ENCODE assay signal across 20 mouse cellular contexts in the genomic region with DNA sequence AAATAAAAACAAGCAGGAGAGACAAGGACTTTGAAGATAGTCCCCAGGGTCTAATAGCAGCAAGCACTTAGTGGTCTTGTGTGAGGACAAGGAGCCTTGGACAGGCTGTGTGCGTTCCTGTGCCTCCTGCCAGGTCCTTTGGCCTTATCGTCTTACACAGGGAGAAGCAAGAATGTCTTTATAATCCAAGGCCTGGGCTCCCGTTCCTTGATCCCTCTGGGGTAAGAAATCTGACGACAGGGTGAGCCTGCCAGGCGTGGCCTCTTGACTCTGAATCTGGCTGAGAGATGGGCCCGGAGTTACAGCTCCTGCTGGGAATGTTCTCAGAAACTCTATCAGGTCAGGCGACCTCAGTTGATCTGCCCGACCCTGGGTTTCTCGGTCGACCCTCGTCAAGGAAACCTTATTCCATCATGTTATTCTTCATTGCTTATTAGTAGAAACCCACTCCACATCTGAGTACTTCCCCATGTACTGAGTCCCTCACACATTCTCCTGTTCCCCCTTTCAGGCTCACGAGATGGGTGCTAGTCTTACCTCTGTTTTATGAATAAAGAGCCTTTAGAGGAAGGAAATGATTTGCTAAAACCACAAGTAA. TPM values are rescaled to one million over a fixed set of nuclear protein-coding genes. Genes with fewer than 3 reads are reported as not detected.
DNase-seq lines count a peak whose midpoint lies in the region.
"Had no signal": no experiment of that assay in that cellular context is flagged by ENCODE, and none has a peak within 500 bp of the region (broad histone marks: within the 10 kb centered on the region; RNA-seq: fewer than 3 reads in every experiment).

No protein-coding gene starts in this region.

- intact Hi-C loops in gastrocnemius, postnatal 36 days (cut with DNase I), result loop anchor here (2.0 kb wide), 1 partner anchor 116 kb away; no protein-coding TSS in a partner anchor

- DNase-seq in embryo, embryonic 10 days (ENCODE audit: low spot score), result peak; percentile 28
- DNase-seq in embryo, embryonic 10.5 days (ENCODE audit: low spot score), result no peak
- peak; percentile 27 for DNase-seq in testis, postnatal 14 days (ENCODE audit: low spot score)
- DNase-seq in testis, postnatal 10 days (ENCODE audit: low spot score), result no peak
- DNase-seq in gastrocnemius, postnatal 36 days, result peak; percentile 65 to 71
- no peak for DNase-seq in right cerebral cortex, postnatal 4 days
- no peak for DNase-seq in cerebellum, adult 11-12 months
- DNase-seq: cerebellum, adult 9-10 months; cerebellum, postnatal 36 days; heart, postnatal 36 days; kidney, adult 11 months; kidney, postnatal 14 days; liver, postnatal 0 days; lung, postnatal 36 days; thymus, adult 2 months; thymus, postnatal 36 days had no signal

RNA-seq across cellular contexts. Expression of a gene that starts 42.7 kb away (rescaled TPM):
- total RNA-seq in gastrocnemius, postnatal 36 days (2021), result 10 to 100 TPM in 1 of 2 experiments, 1 to 10 TPM in 1; 7.7 to 11.8 TPM
- total RNA-seq: granulocyte monocyte progenitor cell, adult 5-6 weeks; heart, postnatal 36 days; monocyte, adult 5-6 weeks had no signal

RNA-seq across cellular contexts. Expression of a gene that starts 50.0 kb away (rescaled TPM):
- total RNA-seq in gastrocnemius, postnatal 36 days (2021), result 1,000 to 10,000 TPM; 1,281 to 1,857 TPM
- total RNA-seq: granulocyte monocyte progenitor cell, adult 5-6 weeks; heart, postnatal 36 days; megakaryocyte, adult 5-6 weeks; MEL; monocyte, adult 5-6 weeks had no signal

Comparison
In these comparisons a context has a peak if more than half of its experiments do, and no peak if none do; other contexts are left out.
1. DNase-seq: peak in embryo, embryonic 10 days (single experiment), testis, postnatal 14 days (single experiment) and gastrocnemius, postnatal 36 days (2 of 2); none in embryo, embryonic 10.5 days (single experiment), testis, postnatal 10 days (single experiment), right cerebral cortex, postnatal 4 days (single experiment) and cerebellum, adult 11-12 months (single experiment).